ENCODE assay signal across 42 mouse cellular contexts in genomic region chr2:170564995-170565394, GRCm38 (mm10). TPM values are rescaled to one million over a fixed set of nuclear protein-coding genes. Genes with fewer than 3 reads are reported as not detected.
"Had no signal": no experiment of that assay in that cellular context is flagged by ENCODE, and none has a peak within 500 bp of the region (broad histone marks: within the 10 kb centered on the region; RNA-seq: fewer than 3 reads in every experiment).

No protein-coding gene starts in this region.

- H3K4me2 ChIP-seq: heart, embryonic 11.5 days; heart, embryonic 13.5 days; heart, embryonic 15.5 days; hindbrain, embryonic 13.5 days; hindbrain, embryonic 15.5 days; kidney, embryonic 15.5 days; limb, embryonic 13.5 days; limb, embryonic 15.5 days; liver, embryonic 12.5 days had no signal

- H3K27me3 ChIP-seq: heart, embryonic 13.5 days; heart, embryonic 15.5 days; hindbrain, embryonic 13.5 days; hindbrain, embryonic 15.5 days; kidney, embryonic 15.5 days; limb, embryonic 13.5 days; limb, embryonic 15.5 days; liver, embryonic 12.5 days had no signal

- H3K9ac ChIP-seq: heart, embryonic 13.5 days; heart, embryonic 15.5 days; hindbrain, embryonic 13.5 days; hindbrain, embryonic 15.5 days; kidney, embryonic 15.5 days; limb, embryonic 13.5 days; limb, embryonic 15.5 days; liver, embryonic 12.5 days had no signal

- H3K36me3 ChIP-seq: heart, embryonic 13.5 days; heart, embryonic 15.5 days; hindbrain, embryonic 13.5 days; hindbrain, embryonic 15.5 days; kidney, embryonic 15.5 days; limb, embryonic 13.5 days; limb, embryonic 15.5 days; liver, embryonic 12.5 days had no signal

- DNase-seq: gastrocnemius, postnatal 14 days; gastrocnemius, postnatal 36 days; heart, adult 2 months; heart, postnatal 14 days; heart, postnatal 36 days; kidney, adult 11 months; kidney, adult 2 months; kidney, adult 9 months; kidney, postnatal 14 days; kidney, postnatal 36 days; layer of hippocampus, adult 9-11 months; layer of hippocampus, postnatal 36 days; left cerebral cortex, postnatal 4 days had no signal

- H3K4me3 ChIP-seq: heart, adult 2 months; heart, embryonic 13.5 days; heart, embryonic 15.5 days; hindbrain, embryonic 13.5 days; hindbrain, embryonic 15.5 days; kidney, embryonic 15.5 days; limb, embryonic 13.5 days; limb, embryonic 15.5 days; liver, embryonic 12.5 days had no signal

- H3K9me3 ChIP-seq: heart, embryonic 13.5 days; heart, embryonic 15.5 days; hindbrain, embryonic 13.5 days; hindbrain, embryonic 15.5 days; kidney, embryonic 15.5 days; limb, embryonic 13.5 days; limb, embryonic 15.5 days; liver, embryonic 12.5 days had no signal

- H3K27ac ChIP-seq: heart, adult 2 months; heart, embryonic 13.5 days; heart, embryonic 15.5 days; hindbrain, embryonic 13.5 days; hindbrain, embryonic 15.5 days; hindbrain, postnatal 0 days; kidney, embryonic 15.5 days; kidney, postnatal 0 days; limb, embryonic 13.5 days; limb, embryonic 15.5 days; liver, embryonic 12.5 days had no signal

- H3K4me1 ChIP-seq: heart, embryonic 13.5 days; heart, embryonic 15.5 days; hindbrain, embryonic 15.5 days; kidney, embryonic 15.5 days; limb, embryonic 13.5 days; limb, embryonic 15.5 days; liver, embryonic 12.5 days had no signal

- ATAC-seq: hindbrain, postnatal 0 days; intestine, embryonic 16.5 days; liver, embryonic 12.5 days had no signal

RNA-seq across cellular contexts. Expression of gene 4930470P17Rik, which starts 36.8 kb away (rescaled TPM):
- total RNA-seq: gastrocnemius, adult 18-20 months; gastrocnemius, adult 8-10 months; gastrocnemius, postnatal 14 days; gastrocnemius, postnatal 36 days; heart, adult 2 months; heart, postnatal 14 days; heart, postnatal 36 days; hematopoietic stem cell, adult 5-6 weeks; hindbrain, postnatal 0 days; layer of hippocampus, adult 18-20 months; layer of hippocampus, adult 8-10 months; layer of hippocampus, postnatal 14 days; layer of hippocampus, postnatal 36 days; left cerebral cortex, adult 18-20 months; left cerebral cortex, adult 8-10 months; left cerebral cortex, postnatal 10 days; left cerebral cortex, postnatal 25 days; left cerebral cortex, postnatal 4 days; liver, adult 2 months had no signal
- polyA plus RNA-seq: gonadal fat pad, adult 2 months; heart, adult 2 months; heart, embryonic 11.5 days; heart, embryonic 13.5 days; heart, embryonic 15.5 days; heart, postnatal 0 days; hindbrain, embryonic 11.5 days; hindbrain, embryonic 13.5 days; intestine, embryonic 14.5 days; intestine, embryonic 16.5 days; kidney, adult 2 months; kidney, embryonic 15.5 days; kidney, postnatal 0 days; large intestine, adult 2 months; limb, embryonic 11.5 days; limb, embryonic 13.5 days; limb, embryonic 15.5 days; liver, adult 2 months; liver, embryonic 12.5 days had no signal
